Mouse (Mus musculus): ENCODE data around the gene Tmem95.

Tmem95 gene

DNA sequence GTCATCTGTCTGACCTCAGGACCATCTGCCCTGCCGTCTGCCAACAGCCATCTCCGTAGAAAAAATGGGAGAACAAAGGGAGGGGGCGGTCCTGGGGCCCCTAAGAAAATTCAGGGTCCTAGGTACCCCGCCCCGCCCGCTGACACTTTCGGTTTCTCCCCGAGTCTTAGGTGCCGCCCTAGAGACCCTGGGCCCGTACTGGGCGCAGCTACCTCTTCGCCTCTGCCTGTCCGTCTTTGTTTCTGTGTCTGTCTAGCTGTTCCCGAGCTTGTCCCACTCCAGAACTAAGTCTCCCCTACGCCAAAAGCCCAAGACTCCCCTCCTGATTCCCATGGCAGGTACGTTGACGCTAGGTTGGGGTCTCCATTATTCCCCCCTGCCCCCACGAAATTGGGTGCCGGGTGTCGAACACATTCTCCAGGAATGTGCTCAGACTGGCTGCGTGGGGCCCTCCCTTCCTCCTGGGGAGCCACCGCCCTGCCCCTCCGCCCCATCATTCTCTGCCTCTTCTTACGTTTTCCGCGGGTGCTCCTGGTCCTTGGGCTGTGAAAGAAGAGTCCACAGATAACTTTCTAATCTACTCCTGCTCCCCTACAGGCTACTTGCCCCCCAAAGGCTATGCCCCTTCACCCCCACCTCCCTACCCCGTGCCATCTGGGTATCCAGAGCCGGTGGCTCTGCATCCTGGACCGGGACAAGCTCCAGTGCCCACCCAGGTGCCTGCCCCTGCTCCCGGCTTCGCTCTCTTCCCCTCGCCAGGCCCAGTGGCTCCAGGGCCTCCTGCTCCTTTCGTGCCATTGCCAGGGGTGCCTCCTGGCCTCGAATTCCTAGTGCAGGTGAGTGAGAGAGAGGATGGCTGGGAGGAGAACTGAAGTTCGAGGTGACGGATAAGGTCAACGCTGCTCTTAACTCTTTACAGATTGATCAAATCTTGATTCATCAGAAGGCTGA is 30.8 kb downstream of the Tmem95 start:
- no peak for DNase-seq (ENCODE audit: low spot score in 2 of 2)

DNA sequence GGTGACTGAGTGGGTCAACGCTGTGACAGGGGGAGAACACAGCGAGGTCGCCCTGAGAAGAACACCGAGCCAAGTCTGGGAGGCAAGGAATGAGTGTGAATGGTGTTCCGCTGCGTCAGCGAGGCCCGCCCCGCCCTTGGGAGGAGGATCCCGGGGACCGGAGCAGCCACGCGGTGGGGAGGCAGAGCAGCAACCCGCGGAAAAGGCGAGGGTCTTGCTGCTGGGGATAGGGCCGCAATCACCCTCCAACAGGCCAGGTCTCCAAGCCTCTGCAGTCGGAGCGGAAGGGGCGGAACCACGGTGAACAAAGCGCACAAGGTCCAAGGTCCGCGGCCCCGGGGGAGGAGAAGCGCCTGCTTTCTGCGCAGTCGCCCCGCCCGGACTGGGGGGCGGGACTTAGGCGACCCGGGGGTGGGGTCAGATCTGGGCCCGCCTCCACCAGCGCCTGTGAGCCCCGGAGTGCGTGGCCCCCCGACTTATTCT is 31.6 kb downstream of the Tmem95 start, which contains the start of gene Plscr3:
Gene Plscr3, plus strand, starts transcription at position 179 of the 483 bp plus-strand sequence.
- DNase-seq (ENCODE audit: low spot score in 2 of 2): peak; percentile 82 to 85

DNA sequence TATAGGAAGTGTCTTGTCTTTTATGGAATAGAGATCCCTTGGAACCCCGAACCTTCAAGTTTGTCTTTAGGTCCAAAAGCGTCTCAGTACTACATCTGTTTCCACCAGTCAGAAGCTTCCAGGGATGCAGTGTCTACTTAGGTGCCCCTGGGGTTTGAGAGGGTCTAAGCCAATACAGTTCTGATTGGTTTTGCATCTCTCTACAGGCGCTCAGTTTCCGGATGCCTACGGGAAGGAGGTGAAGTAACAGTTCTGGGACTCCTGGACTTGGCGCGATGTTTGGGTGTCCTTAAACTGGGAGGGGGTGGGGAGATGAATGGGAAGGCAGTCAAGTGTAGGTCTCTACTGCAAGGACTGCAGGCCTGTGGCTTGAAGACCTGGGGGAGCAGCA is 39.1 kb downstream of the Tmem95 start:
- DNase-seq (ENCODE audit: low spot score in 2 of 2): no peak

DNA sequence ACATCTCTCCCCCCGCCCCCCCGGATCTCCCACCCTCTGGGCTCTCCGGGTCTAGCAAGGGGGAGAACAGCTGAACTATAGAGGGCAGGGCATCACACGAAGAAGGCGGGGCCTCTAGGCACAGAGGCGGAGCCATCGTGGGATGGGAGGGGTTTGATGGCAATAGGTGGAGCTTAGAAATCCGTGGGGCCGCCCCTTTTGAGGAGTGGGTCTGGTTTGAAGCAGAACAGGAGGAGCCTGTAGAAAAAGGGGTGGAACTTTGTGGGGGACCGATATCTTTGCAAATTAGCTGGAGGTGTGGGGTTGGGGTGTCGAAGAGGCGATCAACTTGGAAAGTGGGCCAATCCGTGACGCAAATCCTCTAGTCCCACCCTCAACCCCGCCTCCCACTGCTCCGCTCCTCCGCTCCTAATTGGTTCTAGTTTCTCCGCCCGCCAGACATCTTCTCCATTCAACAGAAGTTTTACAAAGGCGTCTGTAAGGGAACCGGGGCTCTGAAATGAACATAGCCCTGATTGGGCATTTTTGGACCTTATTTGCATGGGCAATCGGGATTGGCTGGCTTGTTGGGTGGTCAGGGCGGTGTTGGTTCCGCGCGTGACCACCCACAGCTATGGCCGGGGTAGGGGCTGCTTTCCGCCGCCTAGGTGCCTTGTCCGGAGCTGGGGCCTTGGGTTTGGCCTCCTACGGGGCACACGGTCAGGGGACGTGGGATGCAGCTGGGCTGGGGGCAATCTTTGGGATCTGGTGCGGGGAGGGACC is 39.7 kb downstream of the Tmem95 start, which contains the start of gene Tmem256:
Gene Tmem256, plus strand, starts transcription at position 563 of the 762 bp plus-strand sequence.
- peak; percentile 94 for DNase-seq (ENCODE audit: low spot score in 2 of 2)

DNA sequence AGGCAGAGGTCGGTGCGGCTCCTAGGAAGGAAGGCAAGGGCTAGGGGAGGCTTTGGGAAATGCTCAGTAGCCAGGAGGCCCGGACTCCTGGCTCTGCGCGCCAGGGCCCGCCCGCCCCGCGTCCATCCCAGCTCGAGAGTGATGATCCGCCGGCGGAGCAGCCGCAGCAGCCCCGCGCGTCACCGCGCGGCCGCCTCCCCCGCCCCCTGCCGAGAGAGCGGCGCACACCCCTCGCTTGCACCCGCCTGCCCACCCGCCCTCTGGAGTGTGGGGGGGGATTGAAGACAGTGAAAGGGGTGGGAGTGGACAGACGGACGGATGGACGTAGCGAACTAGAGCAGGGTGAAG is 40.2 kb downstream of the Tmem95 start, which contains the start of gene Nlgn2:
Gene Nlgn2, minus strand, starts transcription at position 181 of the 348 bp plus-strand sequence.
- DNase-seq (ENCODE audit: low spot score in 2 of 2): no peak

DNA sequence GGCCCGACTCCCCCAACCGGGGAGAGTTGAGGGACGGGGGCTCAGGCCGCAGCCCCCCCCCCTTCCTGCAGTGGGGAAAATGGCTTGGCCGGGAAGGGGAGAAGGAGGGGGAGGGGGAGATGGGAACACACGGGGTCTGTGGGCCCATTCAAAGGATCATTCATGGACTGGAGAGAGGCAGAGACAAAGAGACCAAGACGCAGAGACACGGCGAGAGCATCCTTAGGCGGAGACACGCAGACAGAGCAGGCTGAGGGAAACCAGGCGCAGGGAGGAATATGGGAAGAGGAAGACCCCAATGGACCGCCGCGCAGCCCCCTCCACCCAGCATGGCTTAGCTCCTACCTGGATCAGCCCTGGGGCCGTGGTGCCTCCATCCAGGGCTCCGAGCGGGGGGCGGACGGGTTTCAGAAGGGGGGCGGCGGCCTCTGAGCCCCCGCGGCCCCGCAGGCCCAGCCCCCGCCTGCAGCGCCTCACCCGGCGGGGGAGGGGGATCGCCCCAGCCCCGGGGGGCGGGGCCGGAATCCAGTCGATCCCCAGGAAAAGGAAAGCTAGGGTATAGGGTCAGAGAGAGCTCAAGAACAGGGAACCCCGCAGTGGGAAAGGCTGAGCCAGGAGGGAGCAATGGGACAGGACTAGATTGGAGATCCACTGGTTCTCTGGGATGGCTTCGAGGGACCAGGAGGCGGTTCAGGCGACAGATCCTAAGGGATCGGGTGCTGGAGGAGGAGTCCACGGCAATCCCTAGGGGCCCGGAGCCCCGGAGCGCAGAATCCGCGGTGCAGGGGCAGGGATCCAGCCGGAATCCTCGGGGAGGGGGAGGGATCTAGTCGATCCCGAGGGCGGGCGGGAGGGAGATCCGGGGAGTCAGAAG is 40.9 kb downstream of the Tmem95 start:
- DNase-seq (ENCODE audit: low spot score in 2 of 2): no peak

DNA sequence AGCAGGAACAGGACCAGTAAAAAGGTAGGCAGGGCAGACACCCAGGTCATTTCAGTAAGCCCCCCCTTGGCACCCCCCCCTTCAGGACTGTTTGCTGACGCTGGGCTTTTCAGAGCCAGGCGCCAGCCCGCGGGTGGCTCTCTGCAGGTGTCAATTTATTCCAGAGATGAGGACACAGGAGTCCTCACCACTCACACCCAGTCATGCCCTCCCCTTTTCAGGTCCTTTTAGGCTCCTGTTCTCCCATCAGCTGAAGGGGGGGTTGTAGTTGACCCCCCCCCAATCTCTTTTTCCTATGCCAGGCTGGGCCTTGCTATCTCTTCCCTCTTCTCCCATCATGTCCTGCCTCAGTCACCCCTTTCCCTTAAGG is 41.9 kb downstream of the Tmem95 start:
- no peak for DNase-seq (ENCODE audit: low spot score in 2 of 2)

DNA sequence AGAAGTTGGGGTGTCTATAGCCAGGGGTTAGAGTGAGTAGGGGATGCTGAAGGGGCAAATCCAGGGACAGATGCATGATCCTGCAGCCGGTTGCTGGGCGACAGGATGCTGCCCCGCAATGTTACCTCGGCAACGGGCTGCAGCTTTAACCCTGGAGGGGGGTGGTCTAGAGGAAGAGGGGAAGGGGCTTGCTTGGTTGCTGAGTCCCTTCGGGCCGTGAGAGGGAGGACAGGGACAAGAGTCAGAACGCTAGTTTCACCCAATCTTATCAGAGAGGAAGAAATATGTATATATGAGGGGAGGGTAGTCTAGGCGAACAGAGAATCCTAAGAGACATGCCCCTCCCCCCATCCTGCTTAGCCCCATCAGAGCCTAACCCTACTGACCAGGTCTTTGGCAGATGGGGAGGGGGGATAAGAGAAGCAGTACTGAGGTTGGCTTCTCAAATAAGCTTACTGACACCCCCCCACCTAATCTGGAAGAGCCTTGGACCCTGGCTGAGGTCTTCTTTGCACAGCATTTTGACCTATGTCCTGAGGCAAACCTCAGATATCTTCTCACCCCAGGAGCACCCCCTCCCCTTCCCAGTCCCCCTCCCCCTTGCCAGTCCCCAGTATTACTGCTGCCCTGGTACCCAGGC is 42.4 kb downstream of the Tmem95 start:
- no peak for DNase-seq (ENCODE audit: low spot score in 2 of 2)

DNA sequence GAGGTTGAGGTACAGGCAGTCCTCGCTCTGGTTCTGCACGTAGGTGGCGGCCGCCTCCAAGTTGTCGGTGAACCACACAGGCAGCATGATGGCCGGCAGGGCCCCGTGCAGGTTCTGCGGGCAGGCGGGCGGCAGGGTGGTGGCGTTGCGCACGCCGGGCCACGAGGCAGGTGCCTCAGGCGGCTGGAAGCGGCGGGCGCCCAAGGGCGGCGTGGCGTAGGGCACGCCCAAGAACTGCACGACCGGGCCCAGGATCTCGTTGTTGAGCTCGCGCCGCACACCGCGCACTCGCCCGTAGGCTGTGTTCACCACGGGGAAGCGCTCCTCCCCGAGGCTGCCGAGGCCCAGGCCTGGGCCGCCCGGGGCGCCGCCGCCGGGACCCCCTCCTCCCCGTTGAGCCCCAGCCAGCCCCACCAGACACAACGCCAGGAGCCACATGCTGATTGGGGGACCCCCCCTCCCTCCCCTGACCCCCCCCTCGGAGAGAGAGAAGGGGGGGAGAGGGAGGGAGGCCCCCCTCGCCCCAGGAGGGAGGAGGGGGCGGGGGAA is 43.7 kb downstream of the Tmem95 start:
- peak; percentile 31 to 39 for DNase-seq (ENCODE audit: low spot score in 2 of 2)

DNA sequence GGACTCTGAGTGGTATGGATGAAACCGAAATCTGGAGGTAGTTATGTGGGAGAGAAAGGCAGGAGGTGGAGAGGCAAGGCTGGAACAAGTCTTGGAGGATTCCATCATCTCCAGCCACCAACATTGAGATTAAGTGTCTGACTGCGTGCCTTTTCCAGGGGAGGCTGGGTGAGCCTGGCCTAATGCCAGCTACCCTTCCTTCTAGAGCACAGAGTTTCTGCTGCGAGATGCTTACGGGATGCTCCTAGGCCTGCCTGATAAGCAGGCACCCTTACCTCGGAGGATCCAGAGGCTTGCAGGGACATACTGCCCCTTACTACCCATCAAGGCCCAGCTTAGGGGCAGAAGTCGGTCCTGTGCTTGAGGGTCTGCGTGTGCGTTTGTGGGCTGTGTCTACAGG is 44.3 kb downstream of the Tmem95 start:
- no peak for DNase-seq (ENCODE audit: low spot score in 2 of 2)

DNA sequence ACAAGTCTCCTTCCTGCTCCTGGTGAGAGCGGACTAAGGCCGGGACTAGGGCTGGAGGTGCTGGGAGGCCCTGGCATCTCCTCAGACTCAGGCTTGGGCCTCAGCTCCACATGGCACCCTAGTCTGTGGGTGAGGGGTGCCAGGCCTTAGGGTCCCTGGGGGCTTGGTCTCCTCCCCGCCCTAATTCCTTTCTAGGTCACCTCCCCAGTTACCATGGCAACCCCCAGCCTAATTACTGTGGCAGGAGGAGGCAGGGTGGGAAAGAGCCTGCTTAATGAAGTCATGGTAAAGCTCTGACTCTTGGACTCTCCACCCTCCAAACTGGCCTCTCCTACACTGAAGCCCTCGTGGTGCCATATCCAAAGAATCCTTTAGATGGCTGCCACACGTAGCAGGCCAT is 49.0 kb downstream of the Tmem95 start:
- DNase-seq (ENCODE audit: low spot score in 2 of 2): no peak

Data from natural killer cell, adult 2 months (primary cell).